Comparison of ENCODE assay signal across 14 mouse cellular contexts in the genomic region with DNA sequence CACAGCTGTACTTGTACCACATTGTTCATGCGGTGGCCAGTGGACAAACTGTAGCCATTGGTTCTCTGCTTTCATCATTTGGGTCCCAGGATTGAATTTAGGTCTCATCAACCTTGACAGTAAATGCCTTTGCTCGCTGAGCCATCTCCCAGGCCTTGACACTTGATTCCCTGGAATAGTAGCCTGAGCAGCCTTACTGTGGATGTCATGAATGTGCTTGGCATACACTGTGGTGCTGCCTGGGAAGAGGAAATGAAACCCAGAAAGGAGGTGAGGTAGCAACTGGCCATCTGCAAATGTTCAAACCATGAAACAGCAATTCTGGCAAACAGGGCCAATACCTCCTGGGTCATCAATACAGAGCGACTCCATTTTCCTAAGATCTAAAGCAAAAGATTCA.
"Had no signal": no experiment of that assay in that cellular context is flagged by ENCODE, and none has a peak within 500 bp of the region (broad histone marks: within the 10 kb centered on the region; RNA-seq: fewer than 3 reads in every experiment).

No protein-coding gene starts in this region.

- ATAC-seq: liver, postnatal 0 days; lung, postnatal 0 days had no signal

- DNase-seq: kidney, adult 8-10 months; kidney, postnatal 14 days; kidney, postnatal 4 days; left cerebral cortex, postnatal 4 days; liver, postnatal 0 days; lung, embryonic 14.5 days; lung, postnatal 36 days; midbrain, embryonic 14.5 days; right cerebral cortex, adult 18-20 months; right cerebral cortex, postnatal 14 days; right cerebral cortex, postnatal 4 days; spleen, adult 18-20 months; thymus, postnatal 25 days had no signal
